Mouse (Mus musculus) lung, adult 2 months (tissue): Measurements from ENCODE around the gene Tmem220. TPM values are rescaled to one million over a fixed set of nuclear protein-coding genes. Genes with fewer than 3 reads are reported as not detected.

Experiments
- DNase-seq: peaks from one replicate; pipeline ENCODE4 v3.0.0; 2022
- H3K4me1 ChIP-seq: fragments of 200-500 bp; 2 replicates; pipeline ENCODE4 v1.6.1; 2011; ENCODE audit warnings: low read length; ENCODE audit not compliant: control insufficient read depth, insufficient read depth
- H3K4me3 ChIP-seq: fragments of 200-500 bp; replicated peaks from 2 replicates; pipeline ENCODE3; 2011; ENCODE audit warnings: low read depth, mild to moderate bottlenecking, control low read depth, low read length; ENCODE audit errors: extremely low read depth
- CTCF ChIP-seq: fragments of 200-500 bp; IDR thresholded peaks from 2 replicates; pipeline ENCODE4 v1.5.1; 2011; ENCODE audit warnings: mild to moderate bottlenecking, low read length, control low read depth; ENCODE audit not compliant: insufficient read depth
- POLR2A ChIP-seq: fragments of 200-500 bp; IDR thresholded peaks from 2 replicates; pipeline ENCODE4 v1.6.1; 2011; ENCODE audit warnings: low read depth, mild to moderate bottlenecking, control low read depth, low read length, borderline replicate concordance; ENCODE audit errors: extremely low read depth
- WGBS: fragments of 180-500 bp; shearing (Covaris S2); methylation state at CpG from one replicate; pipeline ENCODE4 v1.1.7; 2018; 5-methylcytosine and 5-hydroxymethylcytosine counted together
- polyA plus RNA-seq: library from polyadenylated mRNA; depleted of rRNA; stranded (reverse); fragments of >200 nt; gene quantifications from 2 replicates; pipeline ENCODE4 v1.2.3, GENCODE M21; 2012; rRNA removed

Gene Tmem220
- polyA plus RNA-seq = 3.1 and 5.8 TPM in 2 replicates

GRCm38 (mm10) chr11:67024867-67025477, at the start of gene Tmem220:
Gene Tmem220 (plus strand): TSS chr11:67025154.
- peak; percentile 89 for DNase-seq
- H3K4me3 ChIP-seq = peak within 1 kb of the TSS; percentile 70
- H3K4me1 ChIP-seq = peaks cover 4% of the 10 kb centered on the region
- TF ChIP-seq POLR2A (peak; percentile 80), CTCF (peak; percentile 81)
- 1% methylated on average over 35 of the region's 35 CpGs for WGBS

- TF ChIP-seq POLR2A (no peak), CTCF (no peak)
- Histone ChIP-seq H3K4me1 (no peaks in the 10 kb centered on the region), H3K4me3 (no peak overlapping the region)
- WGBS = 75% methylated on average over 7 of the region's 7 CpGs
- no peak for DNase-seq
Measured at GRCm38 (mm10) chr11:66975606-66976330, 49.2 kb upstream of the Tmem220 start.

- 67% methylated on average over 15 of the region's 15 CpGs for WGBS
- TF ChIP-seq POLR2A (no peak), CTCF (no peak)
- no peaks in the 10 kb centered on the region for H3K4me1 ChIP-seq
- H3K4me3 ChIP-seq = no peak overlapping the region
- no peak for DNase-seq
Measured at GRCm38 (mm10) chr11:66981336-66982115, 43.4 kb upstream of the Tmem220 start.

- 24% methylated on average over 6 of the region's 6 CpGs for WGBS
- H3K4me3 ChIP-seq = no peak overlapping the region
- TF ChIP-seq POLR2A = no peak
- peak; percentile 71 for TF ChIP-seq CTCF
- H3K4me1 ChIP-seq = no peaks in the 10 kb centered on the region
- peak; percentile 31 for DNase-seq
Measured at GRCm38 (mm10) chr11:66982794-66983193, 42.2 kb upstream of the Tmem220 start.

- DNase-seq = peak; percentile 48
- WGBS = 60% methylated on average over 11 of the region's 11 CpGs
- no peak for TF ChIP-seq CTCF
- no peak for TF ChIP-seq POLR2A
- no peaks in the 10 kb centered on the region for H3K4me1 ChIP-seq
- no peak overlapping the region for H3K4me3 ChIP-seq
Measured at GRCm38 (mm10) chr11:66983422-66984164, 41.4 kb upstream of the Tmem220 start.

GRCm38 (mm10) chr11:66984165-66985135, 40.5 kb upstream of the Tmem220 start:
- WGBS = 10% methylated on average over 28 of the region's 28 CpGs
- no peaks in the 10 kb centered on the region for H3K4me1 ChIP-seq
- TF ChIP-seq POLR2A (no peak), CTCF (peak; percentile 76)
- peak overlapping the region; percentile 65 for H3K4me3 ChIP-seq
- peak; percentile 77 for DNase-seq

GRCm38 (mm10) chr11:66985136-66985702, 39.7 kb upstream of the Tmem220 start:
- peak; percentile 21 for DNase-seq
- H3K4me3 ChIP-seq = peak overlapping the region; percentile 55
- 14% methylated on average over 11 of the region's 11 CpGs for WGBS
- no peak for TF ChIP-seq CTCF
- TF ChIP-seq POLR2A = no peak
- no peaks in the 10 kb centered on the region for H3K4me1 ChIP-seq

GRCm38 (mm10) chr11:66992150-66992549, 32.8 kb upstream of the Tmem220 start:
- H3K4me3 ChIP-seq = no peak overlapping the region
- H3K4me1 ChIP-seq = no peaks in the 10 kb centered on the region
- no peak for TF ChIP-seq CTCF
- no peak for TF ChIP-seq POLR2A
- WGBS = 72% methylated on average over 2 of the region's 2 CpGs
- no peak for DNase-seq

GRCm38 (mm10) chr11:66993674-66994073, 31.3 kb upstream of the Tmem220 start:
- DNase-seq = no peak
- H3K4me3 ChIP-seq = no peak overlapping the region
- WGBS = 24% methylated on average over 1 of the region's 1 CpGs
- peaks cover 9% of the 10 kb centered on the region for H3K4me1 ChIP-seq
- TF ChIP-seq CTCF (no peak), POLR2A (no peak)
